Mouse (Mus musculus) olfactory bulb, adult 2 months (tissue): ENCODE measurements at regions not wholly inside any gene's neighbourhood (a gene's known extent, or its start where the extent isn't known, plus 50 kb on each side); places are given as distances from the start of the nearest gene placed in this dataset.

Source experiments
- CTCF ChIP-seq: fragments of 200-500 bp; IDR thresholded peaks from 2 replicates; pipeline ENCODE4 v1.5.1; 2012; ENCODE audit warnings: low read depth, mild to moderate bottlenecking, low read length, moderate library complexity; ENCODE audit not compliant: insufficient read depth
- POLR2A ChIP-seq: fragments of 200-500 bp; IDR thresholded peaks from 2 replicates; pipeline ENCODE4 v1.6.1; 2012; ENCODE audit warnings: mild to moderate bottlenecking, low read depth, low read length, moderate library complexity; ENCODE audit not compliant: insufficient read depth

DNA sequence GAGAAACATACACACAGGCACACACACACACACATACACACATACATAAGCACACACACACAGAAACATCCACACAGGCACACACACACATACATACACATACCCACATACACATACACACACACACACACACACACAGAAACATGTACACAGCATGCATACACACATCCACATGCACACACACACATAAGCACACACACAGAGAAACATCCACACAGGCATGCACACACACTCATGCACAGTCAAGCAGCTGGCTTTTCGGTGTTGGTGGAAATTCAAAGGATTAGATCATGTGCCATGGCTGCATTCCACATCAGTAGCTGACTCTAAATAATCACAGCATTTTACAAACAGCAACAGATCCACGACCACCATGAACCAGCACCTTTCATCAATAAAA is 78.9 kb downstream of the Pou4f1 start:
- TF ChIP-seq CTCF (no peak), POLR2A (no peak)
